Mouse (Mus musculus) thymus, adult 2 months (tissue): ENCODE measurements around the gene Brd3. TPM values are rescaled to one million over a fixed set of nuclear protein-coding genes. Genes with fewer than 3 reads are reported as not detected.
"Not testable (repeated sequence)": the region's sequence is repeated elsewhere in the genome, so short reads cannot be mapped to it uniquely, and the experiment has no call there.

Experiments used
- DNase-seq: peaks from one replicate; pipeline ENCODE4 v3.0.0; 2021
- H3K27ac ChIP-seq: fragments of 200-500 bp; 2 replicates; pipeline ENCODE4 v1.5.1; 2012; ENCODE audit warnings: low read length, control low read depth; ENCODE audit not compliant: control insufficient read depth, insufficient read depth
- H3K27me3 ChIP-seq: fragments of 200-500 bp; 2 replicates; pipeline ENCODE4 v1.6.1; 2012; ENCODE audit warnings: mild to moderate bottlenecking, low read length, moderate library complexity, mixed read lengths; ENCODE audit not compliant: control insufficient read depth, insufficient read depth
- H3K36me3 ChIP-seq: fragments of 200-500 bp; 2 replicates; pipeline ENCODE4 v1.6.1; 2012; ENCODE audit warnings: mild to moderate bottlenecking, low read length, moderate library complexity; ENCODE audit not compliant: control insufficient read depth, insufficient read depth
- H3K4me1 ChIP-seq: fragments of 200-500 bp; replicated peaks from 2 replicates; pipeline ENCODE4 v1.6.1; 2012; ENCODE audit warnings: low read length; ENCODE audit not compliant: control insufficient read depth, insufficient read depth
- H3K4me3 ChIP-seq: fragments of 200-500 bp; 2 replicates; pipeline ENCODE4 v1.5.1; 2012; ENCODE audit warnings: mild to moderate bottlenecking, low read length, control low read depth, moderate library complexity; ENCODE audit not compliant: control insufficient read depth, insufficient read depth
- CTCF ChIP-seq: fragments of 200-500 bp; IDR thresholded peaks from 2 replicates; pipeline ENCODE4 v1.5.1; 2012; ENCODE audit warnings: mild to moderate bottlenecking, control low read depth, low read length, moderate library complexity, borderline replicate concordance; ENCODE audit not compliant: control insufficient read depth, poor library complexity, insufficient read depth; ENCODE audit errors: extremely low read depth
- POLR2A ChIP-seq: fragments of 200-500 bp; IDR thresholded peaks from 2 replicates; pipeline ENCODE4 v1.6.1; 2012; ENCODE audit warnings: mild to moderate bottlenecking, low read length, control low read depth, moderate library complexity; ENCODE audit not compliant: control insufficient read depth, poor library complexity, insufficient read depth; ENCODE audit errors: extremely low read depth
- whole genome bisulfite sequencing: fragments of 180-500 bp; shearing (Covaris S2); methylation state at CpG from one replicate; pipeline ENCODE4 v1.1.7; 2018; 5-methylcytosine and 5-hydroxymethylcytosine counted together
- polyA plus RNA-seq: library from polyadenylated mRNA; depleted of rRNA; stranded (reverse); fragments of >200 nt; gene quantifications from 2 replicates; pipeline ENCODE4 v1.2.3, GENCODE M21; 2012; rRNA removed

Gene Brd3
- 53.5 and 74.9 TPM in 2 replicates for polyA plus RNA-seq

DNA sequence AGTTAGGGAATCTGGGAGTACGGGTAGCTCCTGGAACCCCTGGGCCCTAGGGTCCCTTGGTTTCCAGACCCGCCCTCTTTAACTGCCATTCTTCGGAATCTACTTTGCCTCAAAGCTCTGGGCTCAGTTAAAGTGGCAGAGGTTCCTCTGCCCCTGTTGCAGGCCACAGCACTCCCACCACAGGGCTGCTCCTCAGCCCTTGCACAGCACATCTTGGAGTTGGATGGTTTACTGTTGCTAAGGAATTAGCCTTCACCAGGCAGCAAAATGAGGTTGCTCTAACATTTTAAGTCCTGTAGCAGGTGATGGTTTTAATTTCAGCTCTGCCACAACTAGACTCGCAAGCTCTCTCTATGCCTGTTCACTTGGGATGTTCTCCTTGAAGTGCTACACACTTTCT is at the start of gene Brd3:
Gene Brd3, minus strand, starts transcription at position 101 of the 400 bp plus-strand sequence.
- Histone ChIP-seq H3K4me1 (no peaks in the 10 kb centered on the region), H3K27me3 (no peaks in the 10 kb centered on the region), H3K4me3 (no peak within 1 kb of the TSS), H3K36me3 (no peaks in the 10 kb centered on the region), H3K27ac (no peak within 1 kb of the TSS)
- TF ChIP-seq CTCF: no peak
- TF ChIP-seq POLR2A: no peak
- DNase-seq: no peak
- 98% methylated on average over 4 of the region's 4 CpGs for WGBS

DNA sequence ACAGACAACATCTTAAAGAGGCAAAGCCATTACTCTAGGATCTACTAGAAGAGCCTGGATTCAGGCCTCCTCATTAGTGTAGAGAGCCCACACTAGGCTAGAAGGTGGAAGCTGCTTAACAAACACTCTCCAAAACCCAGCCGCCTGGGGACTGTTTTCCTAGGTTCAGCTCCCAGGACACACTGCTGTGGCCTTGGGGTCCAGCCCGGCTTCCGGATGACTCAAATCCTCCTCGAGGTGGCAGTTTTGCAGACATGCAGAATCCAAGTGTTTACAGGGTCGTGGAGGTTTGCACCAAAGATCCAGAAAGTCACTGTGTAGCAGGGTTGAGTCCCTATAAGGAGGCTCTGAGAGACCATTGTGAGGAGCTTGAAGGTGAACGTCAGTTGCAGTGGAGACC is 49.5 kb upstream of the Brd3 start:
- WGBS: 92% methylated on average over 6 of the region's 6 CpGs
- H3K27ac ChIP-seq: no peak overlapping the region
- DNase-seq: no peak
- no peaks in the 10 kb centered on the region for H3K4me1 ChIP-seq
- no peaks in the 10 kb centered on the region for H3K36me3 ChIP-seq
- TF ChIP-seq CTCF (no peak), POLR2A (no peak)
- no peaks in the 10 kb centered on the region for H3K27me3 ChIP-seq
- H3K4me3 ChIP-seq: no peak overlapping the region

DNA sequence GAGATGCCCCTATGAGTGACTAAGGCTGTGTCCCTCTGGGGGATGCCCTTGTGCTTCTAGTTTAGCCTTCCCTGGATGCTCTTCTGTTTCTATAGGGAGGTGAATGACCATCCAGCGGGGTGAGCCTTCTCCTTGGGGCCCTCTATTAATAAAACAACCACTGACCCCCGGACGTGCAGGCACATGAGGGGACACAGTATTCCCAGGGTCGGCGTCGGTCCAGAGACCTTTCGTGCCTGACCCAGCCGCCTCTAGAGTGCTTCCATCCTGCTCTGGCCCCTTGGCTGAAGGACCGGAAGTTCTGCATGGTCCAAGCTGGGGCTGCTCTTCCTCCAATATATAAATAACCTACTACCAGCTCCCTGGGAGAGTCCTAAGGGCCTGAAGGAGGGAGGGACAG is 46.8 kb upstream of the Brd3 start:
- Histone ChIP-seq H3K36me3 (no peaks in the 10 kb centered on the region), H3K4me3 (no peak overlapping the region), H3K27ac (no peak overlapping the region), H3K27me3 (no peaks in the 10 kb centered on the region), H3K4me1 (no peaks in the 10 kb centered on the region)
- TF ChIP-seq POLR2A (no peak), CTCF (no peak)
- no peak for DNase-seq
- 94% methylated on average over 9 of the region's 9 CpGs for WGBS

DNA sequence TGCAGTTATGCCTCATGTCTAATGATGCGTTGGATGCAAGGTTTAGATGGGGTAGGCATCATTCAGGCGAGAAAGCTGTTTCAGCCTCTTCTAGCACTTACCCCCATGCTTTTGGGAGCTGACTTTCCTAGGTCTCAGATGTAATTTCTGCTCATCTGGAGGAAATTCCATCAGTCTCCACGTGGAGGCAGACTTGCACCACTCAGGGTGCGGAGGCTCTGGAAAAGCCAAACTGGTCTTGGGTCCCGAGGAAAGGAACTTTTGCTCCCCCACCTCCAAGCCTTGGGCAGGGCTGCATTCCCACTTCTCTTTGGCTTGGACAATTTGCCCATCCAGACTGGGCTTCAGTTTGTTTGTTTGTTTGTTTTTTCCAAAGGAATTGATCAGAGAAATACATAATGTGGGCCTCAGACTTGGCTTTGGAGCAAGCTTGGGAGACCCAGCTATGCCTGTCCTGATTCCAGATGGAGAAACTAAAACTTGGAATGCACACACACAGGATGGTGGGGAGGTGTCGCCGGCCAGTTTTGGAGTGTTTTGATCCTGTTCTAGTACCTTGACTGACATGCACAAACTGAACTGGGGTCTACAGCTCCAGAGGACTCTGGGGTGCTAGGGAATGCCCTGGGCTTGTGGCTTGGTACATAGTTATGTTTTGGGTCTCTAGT is 45.3 kb upstream of the Brd3 start:
- peak; percentile 52; the same call in 1 of the 2 replicates for TF ChIP-seq CTCF
- no peak for TF ChIP-seq POLR2A
- no peaks in the 10 kb centered on the region for H3K36me3 ChIP-seq
- no peaks in the 10 kb centered on the region for H3K27me3 ChIP-seq
- no peaks in the 10 kb centered on the region for H3K4me1 ChIP-seq
- no peak overlapping the region for H3K27ac ChIP-seq
- 33% methylated on average over 7 of the region's 7 CpGs for WGBS
- DNase-seq: peak; percentile 64
- no peak overlapping the region for H3K4me3 ChIP-seq

DNA sequence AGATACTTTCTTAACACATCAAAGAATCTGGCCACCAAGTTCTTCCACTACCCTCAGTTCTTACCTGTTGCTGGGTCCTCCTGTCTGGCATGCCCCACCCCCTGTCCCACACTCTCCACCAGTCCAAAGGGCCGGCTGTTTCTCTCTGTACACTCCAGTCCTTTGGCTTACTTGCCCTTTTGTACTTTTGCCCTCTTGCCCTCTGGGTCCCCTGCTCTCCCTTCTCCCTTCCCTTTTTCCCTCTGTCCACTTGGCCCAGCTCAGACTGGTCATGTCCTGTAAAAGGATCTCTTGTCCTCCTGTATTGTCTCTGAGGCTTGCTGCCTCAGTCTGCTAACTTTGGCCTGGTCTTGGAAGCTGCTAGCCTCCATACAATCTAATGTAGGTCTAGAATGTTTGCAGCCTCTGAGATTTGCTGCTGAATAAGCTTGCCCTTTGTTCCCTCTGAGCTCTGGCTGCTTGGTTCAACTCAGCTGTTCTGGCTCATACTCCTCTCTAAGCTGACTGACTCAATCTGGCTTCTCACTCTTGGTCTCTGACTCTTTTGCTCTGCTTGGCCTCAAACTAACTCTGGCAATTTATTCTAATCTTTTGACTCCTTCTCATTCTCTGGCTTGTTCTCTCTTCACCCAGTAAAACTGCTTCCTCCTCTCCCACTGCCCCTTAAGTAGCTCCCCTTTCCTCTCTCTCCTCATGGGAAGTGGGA is 41.4 kb upstream of the Brd3 start:
- H3K27ac ChIP-seq: no peak overlapping the region

DNA sequence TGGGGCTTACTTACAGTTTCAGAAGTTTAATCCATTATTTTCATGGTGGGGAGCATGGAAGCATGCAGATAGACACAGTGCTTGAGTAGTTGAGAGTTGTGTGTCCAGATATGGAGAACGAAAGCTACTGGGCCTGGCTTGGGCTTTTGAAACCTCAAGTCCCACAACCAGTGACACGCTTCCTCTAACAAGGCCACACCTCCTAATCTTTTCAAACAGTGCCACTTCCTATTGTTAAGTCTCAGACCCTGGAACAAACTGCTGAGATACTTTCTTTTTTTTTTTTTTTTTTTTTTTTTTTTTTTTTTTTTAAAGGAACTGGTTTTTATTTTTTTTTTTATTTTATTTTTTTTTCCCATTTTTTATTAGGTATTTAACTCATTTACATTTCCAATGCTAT is 40.5 kb upstream of the Brd3 start:
- Histone ChIP-seq H3K27me3 (no peaks in the 10 kb centered on the region), H3K36me3 (no peaks in the 10 kb centered on the region), H3K27ac (no peak overlapping the region), H3K4me1 (no peaks in the 10 kb centered on the region), H3K4me3 (no peak overlapping the region)
- no peak for DNase-seq
- 84% methylated on average over 2 of the region's 2 CpGs for WGBS
- no peak for TF ChIP-seq POLR2A
- TF ChIP-seq CTCF: no peak

More for the DNA sequence above, 41.4 kb upstream of the Brd3 start:
- Histone ChIP-seq H3K36me3 (no peaks in the 10 kb centered on the region), H3K4me3 (no peak overlapping the region), H3K4me1 (no peaks in the 10 kb centered on the region), H3K27me3 (no peaks in the 10 kb centered on the region)
- no peak for DNase-seq
- WGBS: 100% methylated on average over 1 of the region's 1 CpGs
- TF ChIP-seq POLR2A (no peak), CTCF (no peak)

DNA sequence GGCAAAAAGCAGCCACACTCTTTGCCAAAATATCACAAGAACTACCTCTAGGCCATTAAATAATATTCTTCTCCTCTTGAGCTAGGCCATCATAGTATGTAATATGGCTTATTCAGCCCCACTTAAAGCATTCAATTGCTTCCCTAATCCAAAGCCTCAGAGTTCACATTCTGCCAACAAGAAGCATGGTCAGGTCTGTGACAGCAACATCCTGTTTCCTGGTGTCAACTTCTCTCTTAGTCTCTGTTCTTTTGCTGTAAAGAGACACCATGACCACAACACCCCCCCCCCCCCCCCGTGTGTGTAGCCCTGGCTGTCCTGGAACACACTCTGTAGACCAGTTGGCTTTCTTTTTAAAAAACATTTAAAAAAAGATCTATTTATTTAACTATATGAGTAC is 39.9 kb upstream of the Brd3 start:
- WGBS: 17% methylated on average over 1 of the region's 1 CpGs
- Histone ChIP-seq H3K27me3 (no peaks in the 10 kb centered on the region), H3K27ac (no peak overlapping the region), H3K4me1 (no peaks in the 10 kb centered on the region), H3K36me3 (no peaks in the 10 kb centered on the region), H3K4me3 (no peak overlapping the region)
- DNase-seq: no peak
- TF ChIP-seq POLR2A: no peak
- no peak for TF ChIP-seq CTCF

DNA sequence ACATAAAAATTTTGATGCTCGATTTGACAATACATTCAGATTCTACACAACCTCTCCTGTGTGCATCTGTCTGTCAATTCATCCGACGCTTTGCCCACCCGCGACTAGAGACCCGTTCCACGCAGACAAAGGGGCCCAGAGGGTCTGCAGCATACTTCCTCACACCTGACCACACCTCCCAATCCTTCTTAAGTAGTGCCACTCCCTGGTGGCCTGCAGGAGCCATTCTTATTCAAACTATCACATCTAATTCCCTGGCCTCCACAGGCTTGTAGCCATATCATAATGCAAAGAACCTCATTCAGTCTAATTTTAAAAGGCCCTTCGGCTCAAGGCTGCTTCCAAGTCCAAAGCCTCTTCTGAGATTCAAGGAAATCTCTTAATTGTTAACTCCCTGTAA is 38.6 kb upstream of the Brd3 start:
- H3K4me3 ChIP-seq, H3K36me3 ChIP-seq, H3K27ac ChIP-seq, DNase-seq, H3K4me1 ChIP-seq, H3K27me3 ChIP-seq: not testable (repeated sequence)
- WGBS: 99% methylated on average over 8 of the region's 8 CpGs

DNA sequence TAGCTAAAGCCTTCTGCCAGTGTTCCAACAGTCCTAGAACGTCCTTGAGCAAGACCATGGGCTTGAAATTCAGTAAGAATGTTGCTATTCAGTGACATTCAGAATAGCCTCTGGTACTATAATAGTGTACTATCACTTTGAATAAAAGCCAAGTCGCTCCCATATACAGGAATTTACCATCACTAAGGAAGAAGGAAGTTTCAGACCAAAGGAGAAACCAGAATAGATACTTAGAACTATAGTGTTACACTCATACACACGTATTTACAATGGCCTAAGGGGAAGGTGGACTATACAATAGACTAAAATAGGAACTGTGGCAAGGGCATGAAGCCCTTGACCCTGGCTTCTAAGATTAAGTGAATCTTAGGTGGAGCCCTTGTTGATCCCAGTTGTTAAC is 38.1 kb upstream of the Brd3 start:
- H3K27me3 ChIP-seq: not testable (repeated sequence)
- 87% methylated on average over 3 of the region's 3 CpGs for WGBS

More for the DNA sequence above, 38.1 kb upstream of the Brd3 start:
- H3K27ac ChIP-seq, DNase-seq, H3K4me1 ChIP-seq, H3K36me3 ChIP-seq, H3K4me3 ChIP-seq: not testable (repeated sequence)
